Mouse (Mus musculus): ENCODE results near the gene Chka.

- no peak for TF ChIP-seq CTCF (conservative IDR thresholded peaks at IDR 0.05; ENCODE audit: low read length)
- TF ChIP-seq NANOG (IDR thresholded peaks at IDR 0.05; ENCODE audit: borderline replicate concordance, low read length), result no peak
Observed at GRCm38 (mm10) chr19:3872373-3872772, 20.8 kb downstream of the Chka start.

Measured in E14TG2a.4 (cell line).